Comparison of ENCODE assay signal across 8 mouse cellular contexts in the genomic region with DNA sequence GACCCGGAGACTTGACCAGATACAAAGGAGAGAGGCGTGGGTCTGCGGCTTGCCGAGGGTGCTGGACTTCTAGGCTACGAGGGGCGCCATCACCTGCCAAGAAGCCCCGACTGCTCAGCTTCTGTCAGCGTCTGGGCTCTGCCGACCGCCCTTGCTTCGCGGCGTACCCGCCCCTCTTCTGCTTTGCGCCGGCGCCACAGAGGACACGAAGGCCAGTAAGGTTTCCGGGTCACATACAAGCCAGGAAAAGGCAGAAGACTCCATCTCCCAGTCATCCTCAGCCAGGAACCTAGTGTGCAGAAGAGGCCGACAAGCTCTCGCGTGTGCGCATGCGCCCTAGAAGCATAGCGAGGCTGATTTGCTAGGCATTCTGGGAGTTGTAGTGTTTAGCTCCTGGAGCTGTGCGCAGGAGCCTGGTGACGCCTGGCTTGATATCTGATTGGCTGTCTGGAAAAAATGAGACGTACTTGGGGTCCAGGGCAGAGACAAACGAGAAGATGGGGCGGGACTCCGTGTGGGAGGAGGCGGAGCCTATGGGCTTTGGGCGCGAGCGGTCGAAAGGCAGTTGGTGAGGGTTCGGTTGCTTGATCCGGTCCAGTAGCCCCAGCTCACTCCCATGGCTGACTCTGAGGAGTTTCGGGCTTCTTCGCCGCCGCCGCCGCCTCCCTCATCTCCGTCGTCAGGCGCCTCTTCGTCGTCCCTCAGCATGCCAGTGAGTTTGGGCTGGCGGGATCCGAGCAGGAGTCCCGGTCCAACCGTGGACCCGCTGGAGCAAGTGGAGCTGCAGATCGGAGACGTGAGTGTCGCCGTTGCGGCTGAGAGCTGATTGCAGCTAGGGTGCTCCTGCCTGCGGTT. TPM values are rescaled to one million over a fixed set of nuclear protein-coding genes. Genes with fewer than 3 reads are reported as not detected.
DNase-seq lines count a peak whose midpoint lies in the region; ATAC-seq and TF ChIP-seq lines count a peak whose summit lies in the region.

A gene (plus strand): TSS at position 519 of the 855 bp plus-strand sequence.

- H3K4me3 ChIP-seq in ES-E14 (ENCODE audit: insufficient read depth in 1 of 2, low read depth in 1 of 2, low read length in 2 of 2, poor library complexity in 1 of 2, severe bottlenecking in 1 of 2), result peak within 1 kb of the TSS; percentile 86 to 97
- peak within 1 kb of the TSS; percentile 64 for H3K4me3 ChIP-seq in forebrain, embryonic 15.5 days
- H3K4me3 ChIP-seq in lung, adult 2 months (replicated peaks; ENCODE audit: extremely low read depth, low read depth, low read length), result peak within 1 kb of the TSS; percentile 81

- H3K9me3 ChIP-seq in ES-E14 (ENCODE audit: control insufficient read depth, insufficient read depth, low read depth, low read length), result no peaks in the 10 kb centered on the region
- H3K9me3 ChIP-seq in forebrain, embryonic 15.5 days, result no peaks in the 10 kb centered on the region

- ATAC-seq in forebrain, embryonic 15.5 days (replicated peaks), result peak; percentile 99
- ATAC-seq in neutrophil, adult 5-6 weeks (ENCODE audit: extremely low read depth, insufficient number of reproducible peaks, low FRiP score, poor library complexity, severe bottlenecking), result peak; percentile 95

- no peaks in the 10 kb centered on the region for H3K27me3 ChIP-seq in forebrain, embryonic 15.5 days

- peak within 1 kb of the TSS; percentile 84 for H3K4me2 ChIP-seq in forebrain, embryonic 15.5 days (replicated peaks)

- peak within 1 kb of the TSS; percentile 28; the same call in 1 of the 2 replicates for H3K27ac ChIP-seq in ES-E14 (ENCODE audit: insufficient read depth, low read depth, low read length, poor library complexity, severe bottlenecking)
- H3K27ac ChIP-seq in forebrain, embryonic 15.5 days (replicated peaks), result peak within 1 kb of the TSS; percentile 84

- under 1% methylated on average over 60 of the region's 60 CpGs for WGBS in forebrain, embryonic 15.5 days
- under 1% methylated on average over 60 of the region's 60 CpGs for WGBS in lung, adult 2 months

- DNase-seq in ES-E14 (ENCODE audit: low read depth, low spot score), result peak; percentile 96
- DNase-seq in cerebellum, adult 11-12 months, result peak; percentile 100
- peak; percentile 97 for DNase-seq in heart, postnatal 25 days (ENCODE audit: low spot score)
- DNase-seq in layer of hippocampus, adult 18-20 months (ENCODE audit: low spot score in 2 of 2), result peak; percentile 97 to 99
- peak; percentile 94 for DNase-seq in lung, adult 2 months
- peak; percentile 95 to 98 for DNase-seq in thymus, adult 18-20 months

- H3K36me3 ChIP-seq in ES-E14 (ENCODE audit: control insufficient read depth, insufficient read depth, low read length, poor library complexity, severe bottlenecking), result no peaks in the 10 kb centered on the region
- peaks cover 22% of the 10 kb centered on the region for H3K36me3 ChIP-seq in forebrain, embryonic 15.5 days

- no peak for TF ChIP-seq CTCF in lung, adult 2 months (IDR thresholded peaks at IDR 0.05; ENCODE audit: insufficient read depth, low read length)

- peak; percentile 65; the same call in 1 of the 2 replicates for TF ChIP-seq POLR2A in lung, adult 2 months (IDR thresholded peaks at IDR 0.05; ENCODE audit: borderline replicate concordance, extremely low read depth, low read depth, low read length)

- H3K9ac ChIP-seq in ES-E14 (ENCODE audit: insufficient read depth, low read depth, low read length, poor library complexity, severe bottlenecking), result peak within 1 kb of the TSS; percentile 92
- H3K9ac ChIP-seq in forebrain, embryonic 15.5 days (replicated peaks), result peak within 1 kb of the TSS; percentile 69

- intact Hi-C loops in heart, postnatal 25 days (cut with DNase I), result no loop called here

- in situ Hi-C loops in ES-E14 (cut with MboI; ENCODE audit: low sequenced_read_pairs in 2 of 2, unreplicated experiment in 2 of 2), result no loop called here

- peaks cover 2 to 4% of the 10 kb centered on the region in 2 experiments; a peak in 2 of 4 replicates for H3K4me1 ChIP-seq in ES-E14 (ENCODE audit: control insufficient read depth in 2 of 2, insufficient read depth in 2 of 2, low read length in 2 of 2, poor library complexity in 1 of 2)
- peaks cover 18% of the 10 kb centered on the region for H3K4me1 ChIP-seq in forebrain, embryonic 15.5 days
- H3K4me1 ChIP-seq in lung, adult 2 months (ENCODE audit: control insufficient read depth, insufficient read depth, low read length), result peaks cover 3% of the 10 kb centered on the region; the same call in 1 of the 2 replicates

TF ChIP-seq in ES-E14, 5 proteins besides CTCF, POLR2A, EP300 and RAD21:
- TF ChIP-seq MAFK (IDR thresholded peaks at IDR 0.05; ENCODE audit: insufficient read depth, low read depth, low read length), result no peak
- TF ChIP-seq HCFC1 (IDR thresholded peaks at IDR 0.05; ENCODE audit: borderline replicate concordance, insufficient read depth, low read length), result peak; percentile 97
- TF ChIP-seq ZNF384 (IDR thresholded peaks at IDR 0.05; ENCODE audit: low read depth, low read length), result no peak
- TF ChIP-seq ZC3H11A (IDR thresholded peaks at IDR 0.05; ENCODE audit: borderline replicate concordance, low read depth, low read length), result no peak
- TF ChIP-seq CHD2 (IDR thresholded peaks at IDR 0.05; ENCODE audit: low read depth, low read length), result peak; percentile 39

RNA-seq across cellular contexts. Expression of the gene that starts here (rescaled TPM):
- total RNA-seq in ES-E14 (2012; rRNA removed), result 4.9 and 6.2 TPM in 2 replicates
- polyA plus RNA-seq in forebrain, embryonic 15.5 days (2015; fragmentation: Nextera tagmentation; extraction: Ambion mirVana), result 9.6 and 11.1 TPM in 2 replicates
- 1 to 10 TPM; 1.7 TPM for total RNA-seq in heart, postnatal 25 days (2021)
- total RNA-seq in layer of hippocampus, adult 18-20 months (2021), result 1 to 10 TPM; 1.0 to 1.3 TPM
- polyA plus RNA-seq in lung, adult 2 months (2012; rRNA removed), result 0.92 and 1.2 TPM in 2 replicates
- total RNA-seq in neutrophil, adult 5-6 weeks (2017), result 1.4 and 3.9 TPM in 2 replicates

Comparison
In these comparisons a context has a peak if more than half of its experiments do, and no peak if none do; other contexts are left out.
1. Peak in every context shown above with its lines: DNase-seq, ATAC-seq, H3K4me3 ChIP-seq and H3K27ac ChIP-seq.